Mouse (Mus musculus) testis, postnatal 14 days (tissue): Measurements from ENCODE around the gene Cplx3.

Experiments
- DNase-seq: peaks from one replicate; pipeline ENCODE4 v3.0.0; 2021; ENCODE audit warnings: low spot score

Cplx3 gene

DNA sequence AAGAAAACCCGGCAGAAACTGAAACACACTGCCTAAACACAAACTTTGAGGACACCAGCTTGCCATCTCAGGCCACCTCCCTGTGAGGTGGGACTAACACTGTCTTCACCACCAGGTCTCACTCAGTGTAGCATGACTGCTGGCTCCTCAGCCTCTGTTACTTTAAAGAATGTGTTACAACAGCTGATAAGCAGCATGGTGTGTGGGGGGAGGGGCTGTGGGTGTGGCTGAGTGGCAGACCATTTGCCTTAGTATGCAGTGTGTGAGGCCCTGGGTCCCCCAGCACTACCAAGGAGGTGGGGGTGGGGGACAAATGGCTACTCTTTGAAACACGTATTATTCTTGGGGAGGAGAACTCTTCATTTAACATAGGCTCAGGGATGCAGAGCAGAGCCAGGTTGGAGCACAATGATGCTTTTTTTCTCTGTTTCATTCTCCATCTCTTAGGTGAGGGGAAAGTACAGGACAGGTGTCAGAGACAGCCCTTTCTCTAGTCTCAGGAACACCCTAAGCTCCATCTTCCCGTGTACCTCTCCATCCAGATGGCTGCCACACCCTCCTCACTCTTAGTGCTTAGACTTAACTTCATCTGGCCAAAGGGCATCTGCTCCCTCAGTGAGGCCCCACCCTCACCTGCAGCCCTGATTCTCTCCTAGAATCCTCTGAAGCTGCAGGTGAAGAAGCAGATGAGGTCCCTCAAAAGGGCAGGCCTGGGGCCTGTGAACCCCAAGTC, 5.3 kb downstream of the Cplx3 start:
- no peak for DNase-seq

- DNase-seq, result no peak
Observed at GRCm38 (mm10) chr9:57598851-57599563, 7.1 kb downstream of the Cplx3 start.

GRCm38 (mm10) chr9:57597929-57598382, 8.1 kb downstream of the Cplx3 start:
- no peak for DNase-seq

DNA sequence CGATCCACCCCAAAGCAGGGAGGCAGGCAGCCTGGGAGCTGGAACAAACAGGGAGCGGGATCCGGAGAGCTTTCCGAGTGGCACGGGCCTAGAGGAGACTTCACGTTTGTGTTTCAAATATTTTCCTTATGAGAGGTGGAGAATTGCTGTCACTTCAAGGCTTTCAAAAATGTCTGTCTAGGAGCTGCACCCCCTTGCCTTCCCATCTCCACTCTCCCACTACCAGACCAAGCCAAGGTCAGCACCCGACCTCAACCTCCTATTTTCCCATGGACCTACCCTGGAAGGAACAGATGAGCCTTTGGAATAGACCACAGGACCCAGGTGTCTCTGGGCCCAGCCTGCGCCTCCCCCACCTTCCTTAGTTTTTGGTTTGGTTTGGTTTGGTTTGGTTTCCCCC, 8.8 kb downstream of the Cplx3 start:
- DNase-seq, result no peak

DNA sequence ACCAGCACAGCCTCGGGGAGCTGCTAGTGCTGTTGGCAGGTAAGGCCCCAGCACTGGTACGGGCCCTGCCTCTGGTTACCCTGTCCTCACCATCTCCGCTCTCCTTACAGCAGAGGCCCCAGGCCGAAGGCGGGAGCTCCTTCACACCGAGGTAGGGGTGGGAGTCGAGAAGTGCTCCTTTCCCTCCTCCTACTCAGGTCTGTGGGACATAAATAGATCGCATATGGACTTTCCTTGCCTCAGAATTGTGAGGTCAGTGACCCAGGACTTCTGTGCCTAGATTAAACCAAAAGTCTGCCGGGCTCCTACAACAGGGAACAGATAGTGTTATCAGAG, 11.9 kb downstream of the Cplx3 start:
- no peak for DNase-seq

GRCm38 (mm10) chr9:57593454-57594173, 12.5 kb downstream of the Cplx3 start:
- DNase-seq, result no peak

DNA sequence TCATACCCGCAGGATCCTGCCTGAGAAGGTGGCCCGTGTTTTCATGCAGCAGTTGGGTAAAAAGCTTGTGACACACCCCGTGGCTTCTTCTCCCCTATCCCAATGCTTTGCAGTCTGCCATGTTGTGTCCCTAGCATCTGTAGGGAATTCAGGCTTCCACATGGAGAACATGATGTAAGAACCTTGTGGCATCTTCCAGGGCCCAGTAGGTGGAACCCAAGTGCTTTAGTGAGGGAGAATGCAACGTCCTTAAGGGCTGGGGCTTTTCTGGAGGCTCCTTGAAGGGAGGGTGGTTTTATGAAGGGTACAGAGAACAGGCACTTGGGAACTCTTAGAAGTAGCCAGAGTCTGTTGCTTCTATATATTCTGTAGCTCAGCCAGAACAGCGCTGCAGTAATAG, 15.4 kb downstream of the Cplx3 start:
- no peak for DNase-seq

- peak; percentile 82 for DNase-seq
Observed at GRCm38 (mm10) chr9:57589224-57590126, 16.6 kb downstream of the Cplx3 start, which contains the start of gene Ulk3. Gene Ulk3 (plus strand): TSS chr9:57589452.

DNA sequence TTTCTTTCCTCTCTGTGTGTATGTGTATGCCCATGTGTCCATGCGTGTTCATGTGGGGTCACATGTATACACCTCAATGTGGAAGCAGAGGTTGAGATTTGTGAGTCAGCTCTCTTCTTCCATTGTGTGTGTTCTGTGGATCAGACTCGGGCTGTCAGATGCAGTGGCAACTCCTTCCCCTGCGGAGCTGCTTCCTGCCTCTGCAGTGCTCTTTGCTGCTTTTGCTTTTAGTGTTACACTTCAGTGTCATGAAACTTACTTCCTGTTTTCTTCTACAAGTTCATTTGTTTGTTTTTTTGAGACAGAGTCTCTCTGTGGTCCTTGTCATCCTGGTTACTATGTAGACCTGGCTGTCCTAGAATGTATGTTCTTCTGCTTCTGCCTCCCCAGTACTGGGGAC, 21.1 kb downstream of the Cplx3 start:
- no peak for DNase-seq

- no peak for DNase-seq
Observed at GRCm38 (mm10) chr9:57577144-57577849, 28.8 kb downstream of the Cplx3 start.

DNA sequence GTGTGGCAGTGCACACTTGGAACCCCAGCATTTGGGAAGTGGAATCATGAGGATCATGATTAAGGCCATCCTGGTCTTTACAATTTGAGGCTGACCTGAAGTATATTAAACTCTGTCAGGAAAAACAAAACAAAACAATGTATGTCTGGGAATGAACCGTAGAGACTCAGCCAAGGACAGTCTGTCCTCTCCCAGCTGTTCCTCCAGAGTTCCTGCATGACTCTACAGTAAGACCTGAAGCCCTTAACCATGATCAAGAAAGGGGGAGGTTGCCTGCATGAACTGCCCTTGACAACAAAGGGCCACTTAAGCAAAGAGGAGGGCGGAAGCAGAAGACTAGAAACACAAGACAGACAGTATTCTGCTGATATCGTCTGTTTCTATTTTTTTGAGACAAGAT, 30.5 kb downstream of the Cplx3 start:
- no peak for DNase-seq

DNA sequence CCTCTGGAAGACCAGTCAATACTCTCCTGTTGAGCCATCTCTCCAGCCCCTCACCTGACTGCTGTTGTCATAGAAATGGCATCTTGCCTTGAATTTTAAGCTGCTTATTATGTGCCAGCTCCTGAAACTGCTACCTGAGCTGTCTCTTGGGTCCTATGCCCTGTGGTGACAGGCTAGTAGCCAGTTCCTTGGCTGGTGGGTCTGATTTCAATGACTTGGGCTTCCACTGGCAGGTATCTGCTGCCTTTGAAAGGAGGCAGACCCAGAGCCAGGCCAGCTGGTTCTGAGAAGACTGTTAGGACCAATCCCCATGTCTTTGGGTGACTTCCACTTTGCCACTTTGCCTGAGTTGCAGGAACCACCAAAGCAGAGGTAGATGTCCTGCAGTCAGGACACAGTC, 31.7 kb downstream of the Cplx3 start:
- no peak for DNase-seq

DNA sequence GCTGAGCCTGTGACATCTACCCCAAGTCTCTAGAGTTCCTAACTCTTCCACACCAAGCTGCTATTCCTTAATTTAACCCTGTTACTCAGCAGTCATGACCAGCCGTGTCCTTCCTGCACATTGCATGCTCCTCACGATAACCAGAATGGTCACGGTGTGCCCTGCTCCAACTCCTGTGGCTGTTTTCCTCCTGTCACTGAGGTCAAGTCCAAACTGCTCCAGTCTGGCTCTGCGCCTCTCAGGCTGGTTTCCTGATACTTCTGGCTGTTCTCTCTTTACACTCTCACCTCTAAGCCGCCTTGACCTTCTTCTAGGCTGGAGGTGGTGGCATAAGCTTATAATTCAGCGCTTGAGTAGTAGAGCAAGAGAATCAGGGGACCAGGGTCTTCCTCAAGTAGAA, 37.6 kb downstream of the Cplx3 start:
- no peak for DNase-seq

- no peak for DNase-seq
Observed at GRCm38 (mm10) chr9:57566846-57567245, 39.2 kb downstream of the Cplx3 start.

- DNase-seq, result peak; percentile 46
Observed at GRCm38 (mm10) chr9:57565741-57566221, 40.3 kb downstream of the Cplx3 start.

- no peak for DNase-seq
Observed at GRCm38 (mm10) chr9:57564609-57565008, 41.5 kb downstream of the Cplx3 start.

DNA sequence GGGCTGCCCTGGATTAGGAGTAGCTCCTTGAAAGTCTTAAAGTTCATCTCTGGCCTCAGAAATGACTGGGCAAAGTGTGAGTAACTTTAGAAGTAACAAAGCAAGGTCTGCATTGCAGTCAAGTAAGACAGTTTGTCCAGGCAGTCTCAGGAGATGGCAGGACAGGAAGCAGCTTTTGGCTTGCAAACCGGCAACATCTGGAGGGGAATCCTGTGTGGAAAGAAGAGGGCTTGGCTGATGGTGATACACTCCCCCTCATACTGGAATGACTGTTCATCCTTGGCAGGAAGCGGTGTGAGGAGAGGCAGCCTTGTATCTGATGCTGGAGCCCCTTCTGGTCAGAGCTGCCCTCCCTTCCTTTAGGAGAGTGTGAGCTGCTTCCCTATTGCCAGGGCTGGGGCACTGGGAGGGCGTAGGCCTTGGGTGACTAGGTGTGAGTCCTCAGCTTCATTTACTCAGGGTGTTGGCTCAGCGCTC, 43.1 kb downstream of the Cplx3 start:
- peak; percentile 66 for DNase-seq

DNA sequence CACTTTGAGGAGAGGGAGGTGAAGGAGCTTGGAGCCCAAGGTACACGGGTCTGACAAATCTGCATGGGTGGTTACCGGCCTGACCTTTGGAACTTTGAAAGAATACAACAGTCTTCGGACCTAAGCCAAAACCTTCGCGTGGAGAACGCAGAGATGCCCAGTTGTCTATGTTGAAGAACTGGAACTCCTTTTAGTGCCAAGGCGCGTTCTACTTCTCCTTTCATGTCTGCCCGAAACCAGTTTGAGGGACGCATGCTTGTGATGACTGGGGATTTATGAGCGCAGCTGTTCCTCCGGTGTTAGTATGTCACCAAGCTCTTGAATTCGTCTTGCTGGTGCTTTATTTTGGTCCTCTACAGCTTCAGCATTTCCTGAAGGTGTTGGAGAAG, 44.4 kb downstream of the Cplx3 start:
- DNase-seq, result no peak

DNA sequence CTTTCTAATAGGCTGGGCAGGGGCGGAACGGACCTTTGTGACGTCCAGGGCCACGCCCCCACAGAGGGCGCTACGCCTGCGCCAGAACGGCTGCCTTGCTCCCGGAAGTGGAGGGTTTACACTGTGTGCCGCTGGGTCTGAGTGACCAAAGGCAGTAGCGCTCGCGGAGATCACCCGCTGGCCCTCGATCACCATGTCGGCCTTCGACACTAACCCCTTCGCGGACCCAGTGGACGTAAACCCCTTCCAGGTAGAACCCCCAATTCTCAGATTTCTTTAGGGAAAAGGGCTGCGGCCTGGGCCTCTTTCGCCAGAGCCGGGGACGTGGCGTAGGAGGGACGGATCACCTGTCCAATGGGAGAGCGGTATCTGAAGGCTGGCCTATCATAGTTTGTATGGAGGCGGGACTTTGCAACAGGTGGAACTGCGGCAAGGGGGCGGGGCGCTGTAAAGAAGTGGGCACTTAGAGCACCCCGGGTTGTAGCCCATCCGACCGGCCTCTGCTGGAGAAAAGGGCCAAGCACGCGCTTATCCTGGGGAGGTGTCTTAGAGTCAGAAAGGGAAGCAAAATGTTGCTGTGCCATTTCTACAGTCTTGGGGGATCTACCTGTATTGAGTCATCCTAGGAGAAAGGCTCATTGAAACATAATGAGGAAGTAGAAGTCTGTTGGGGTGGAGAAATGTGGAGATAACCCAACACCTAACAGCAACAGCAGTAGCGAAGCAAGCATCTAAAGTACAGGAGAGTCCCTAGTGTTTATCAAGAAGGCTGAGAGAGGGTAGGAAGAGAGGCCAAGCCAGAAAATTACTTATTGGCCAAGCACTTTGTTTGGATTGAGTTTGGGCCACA, 45.0 kb downstream of the Cplx3 start, which contains the start of gene Scamp2:
Gene Scamp2, plus strand, starts transcription at position 83 of the 850 bp plus-strand sequence.
- DNase-seq, result peak; percentile 93

- no peak for DNase-seq
Observed at GRCm38 (mm10) chr9:57560263-57560662, 45.8 kb downstream of the Cplx3 start.
